8 mouse cellular contexts compared by ENCODE assay signal in the genomic region with DNA sequence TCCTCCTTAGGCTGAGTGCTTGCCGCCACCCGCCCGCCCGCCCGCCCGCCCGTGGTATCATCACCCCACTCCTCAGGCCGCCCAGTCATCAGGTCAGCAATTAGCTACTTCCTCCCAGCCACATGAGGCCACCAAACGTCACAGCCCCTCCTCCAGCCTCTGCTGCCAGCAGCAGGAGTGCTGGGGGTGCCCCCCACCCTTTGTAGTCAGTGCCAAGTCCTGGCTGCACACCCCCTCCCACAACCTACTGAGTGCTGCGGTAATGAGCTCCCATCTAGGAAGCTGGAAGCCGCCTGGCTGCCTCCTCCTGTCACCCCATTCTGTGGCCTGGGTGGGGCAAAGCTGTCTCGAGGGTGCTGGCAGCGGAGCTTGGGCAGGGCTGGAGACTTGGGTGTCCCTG.
DNase-seq lines count a peak whose midpoint lies in the region; ATAC-seq lines count a peak whose summit lies in the region.

No protein-coding gene starts in this region.

- intact Hi-C loops in gastrocnemius, postnatal 14 days (cut with DNase I; ENCODE audit: low total_unique reads), result no loop called here

- peak; percentile 67 for ATAC-seq in forebrain, embryonic 13.5 days
- ATAC-seq in limb, embryonic 13.5 days (ENCODE audit: low FRiP score, low read depth), result peak; percentile 51

- no peak overlapping the region for H3K4me2 ChIP-seq in forebrain, embryonic 13.5 days
- peak overlapping the region; percentile 14; the same call in 1 of the 2 replicates for H3K4me2 ChIP-seq in limb, embryonic 13.5 days (replicated peaks)

- no peaks in the 10 kb centered on the region for H3K36me3 ChIP-seq in forebrain, embryonic 13.5 days (ENCODE audit: poor library complexity, severe bottlenecking)
- H3K36me3 ChIP-seq in limb, embryonic 13.5 days, result no peaks in the 10 kb centered on the region

- peaks cover 26% of the 10 kb centered on the region for H3K4me1 ChIP-seq in forebrain, embryonic 13.5 days
- peaks cover 43% of the 10 kb centered on the region for H3K4me1 ChIP-seq in limb, embryonic 13.5 days

- DNase-seq in lung, postnatal 10 days, result peak; percentile 45
- DNase-seq in lung, postnatal 14 days, result no peak
- peak; percentile 34 for DNase-seq in right cerebral cortex, postnatal 4 days
- DNase-seq in adrenal gland, postnatal 14 days, result no peak
- DNase-seq in gastrocnemius, postnatal 14 days, result no peak
- DNase-seq in spleen, adult 18-20 months, result no peak

- H3K4me3 ChIP-seq in forebrain, embryonic 13.5 days, result no peak overlapping the region
- H3K4me3 ChIP-seq in limb, embryonic 13.5 days, result no peak overlapping the region

- H3K9ac ChIP-seq in forebrain, embryonic 13.5 days, result no peak overlapping the region
- H3K9ac ChIP-seq in limb, embryonic 13.5 days, result no peak overlapping the region

- H3K27me3 ChIP-seq in forebrain, embryonic 13.5 days, result peaks cover 16% of the 10 kb centered on the region
- peaks cover 19% of the 10 kb centered on the region for H3K27me3 ChIP-seq in limb, embryonic 13.5 days

- 38% methylated on average over 13 of the region's 13 CpGs for WGBS in forebrain, embryonic 13.5 days
- WGBS in limb, embryonic 13.5 days, result 30% methylated on average over 13 of the region's 13 CpGs

- H3K9me3 ChIP-seq in forebrain, embryonic 13.5 days (replicated peaks), result no peaks in the 10 kb centered on the region
- H3K9me3 ChIP-seq in limb, embryonic 13.5 days, result no peaks in the 10 kb centered on the region

- no peak overlapping the region for H3K27ac ChIP-seq in forebrain, embryonic 13.5 days
- no peak overlapping the region for H3K27ac ChIP-seq in limb, embryonic 13.5 days

Comparison
In these comparisons a context has a peak if more than half of its experiments do, and no peak if none do; other contexts are left out.
1. DNase-seq: peak in lung, postnatal 10 days (single experiment) and right cerebral cortex, postnatal 4 days (single experiment); none in lung, postnatal 14 days (single experiment), adrenal gland, postnatal 14 days (single experiment), gastrocnemius, postnatal 14 days (single experiment) and spleen, adult 18-20 months (0 of 2).